Mouse (Mus musculus) kidney, adult 8-10 months (tissue): ENCODE data around the gene Cpn2.

Experiments used
- DNase-seq, 2 experiments: peaks; one replicate each; pipeline ENCODE4 v3.0.0; 2022

Cpn2 gene

DNA sequence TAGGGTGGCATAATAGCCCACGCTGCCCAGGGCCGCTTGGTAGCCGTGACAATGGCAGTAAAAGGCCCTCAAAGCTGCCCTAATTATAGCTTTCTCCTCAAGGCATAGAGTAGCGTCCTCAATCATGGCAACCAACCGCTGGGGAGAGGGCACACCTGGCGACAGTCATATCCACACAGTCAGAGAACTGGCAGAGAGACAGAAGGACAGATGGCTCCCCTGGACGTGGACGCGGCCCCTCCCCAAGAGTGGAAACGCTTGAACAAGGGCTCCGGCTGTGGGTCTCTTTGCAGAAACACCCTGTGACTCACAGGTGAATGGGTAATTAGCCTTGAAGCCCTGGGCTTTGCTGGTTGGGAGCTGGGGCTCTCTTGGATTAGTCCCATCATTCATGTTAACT, 11.1 kb upstream of the Cpn2 start:
- DNase-seq, result no peak

DNA sequence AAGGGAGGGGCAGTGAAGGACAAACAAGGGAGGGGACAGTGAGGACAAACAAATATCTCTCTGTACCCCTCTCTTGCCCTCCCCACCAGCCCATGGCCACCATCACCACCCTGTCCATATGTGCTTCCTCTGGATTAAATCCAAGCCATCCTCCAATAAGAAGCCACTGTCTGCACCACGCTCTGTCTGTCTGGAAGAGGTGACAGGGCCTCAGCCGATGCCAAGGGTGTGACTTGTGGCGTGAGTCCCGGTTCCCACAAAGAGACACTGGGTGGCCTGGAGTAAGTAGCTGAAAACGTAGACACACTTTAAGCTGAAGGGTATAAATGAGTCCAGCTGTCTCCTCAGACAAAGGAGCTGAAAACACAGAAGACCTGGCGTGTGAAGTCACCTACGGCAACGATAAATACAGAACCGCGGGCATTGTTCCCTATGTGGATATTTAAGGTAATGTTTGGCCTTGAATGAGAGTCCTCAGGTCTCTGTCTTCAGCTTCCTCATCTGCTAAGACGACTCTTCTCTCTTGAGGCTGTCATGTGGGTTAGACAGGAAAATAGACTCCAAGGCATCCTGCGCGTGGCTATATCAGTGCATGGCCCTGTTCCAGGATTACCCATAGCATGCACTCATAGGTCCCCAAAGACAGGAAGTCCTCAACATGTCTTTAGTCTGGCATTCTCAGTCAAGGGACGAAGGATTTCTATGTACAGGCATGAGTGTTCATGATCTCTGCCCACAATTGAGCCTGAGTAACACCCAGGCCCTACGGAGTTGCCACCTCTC, 8.4 kb upstream of the Cpn2 start:
- DNase-seq, result no peak

DNA sequence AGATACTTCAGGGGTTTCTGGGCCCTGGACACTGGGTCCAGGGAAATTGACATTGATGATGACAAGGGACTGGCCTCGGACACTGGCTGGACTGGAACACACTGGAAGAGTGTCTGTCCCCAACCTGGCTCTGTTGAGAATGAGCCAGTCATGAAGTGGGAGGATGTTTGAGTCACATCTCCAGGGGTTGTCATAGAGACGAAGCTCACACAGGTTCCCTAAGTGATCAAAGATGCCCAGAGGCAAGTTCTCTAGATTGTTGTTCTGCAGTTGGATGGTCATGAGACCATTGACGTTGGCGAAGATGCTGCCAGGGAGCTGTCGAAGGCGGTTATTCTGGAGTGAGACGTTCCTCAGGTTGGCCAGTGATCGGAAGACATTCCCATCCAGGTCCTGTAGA, 5.8 kb upstream of the Cpn2 start:
- no peak for DNase-seq

DNA sequence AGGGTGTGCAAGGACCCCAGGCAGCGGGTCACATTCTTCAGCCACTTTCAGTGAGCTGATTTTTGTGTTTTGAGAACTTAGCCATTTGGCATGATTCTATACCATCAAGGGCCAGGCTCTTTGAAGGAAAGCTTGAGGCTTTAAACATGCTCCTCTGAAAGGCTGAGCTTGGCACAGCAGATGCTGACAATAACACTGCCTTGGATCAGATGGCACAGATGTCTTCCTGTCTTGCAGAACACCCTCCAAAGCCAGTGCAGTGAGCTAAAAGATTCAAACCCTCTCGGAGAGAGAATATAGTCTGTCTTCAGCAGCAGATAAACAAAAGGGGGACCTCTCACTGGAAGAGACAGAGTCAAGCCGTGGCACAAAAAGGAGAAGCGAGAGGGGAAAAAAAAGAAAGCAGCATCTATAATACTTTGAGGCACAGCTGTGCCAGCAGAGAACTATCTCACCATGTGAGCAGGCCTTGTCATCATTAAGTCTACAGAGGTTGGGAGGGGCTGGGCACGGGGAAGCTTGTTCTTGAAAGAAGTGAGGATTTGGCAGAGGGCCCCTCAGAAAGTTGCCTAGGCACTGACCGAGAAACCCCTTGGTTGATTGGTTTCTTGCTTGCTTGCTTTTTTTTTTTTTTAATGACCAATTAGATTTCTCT, 4.8 kb upstream of the Cpn2 start:
- DNase-seq, result no peak

DNA sequence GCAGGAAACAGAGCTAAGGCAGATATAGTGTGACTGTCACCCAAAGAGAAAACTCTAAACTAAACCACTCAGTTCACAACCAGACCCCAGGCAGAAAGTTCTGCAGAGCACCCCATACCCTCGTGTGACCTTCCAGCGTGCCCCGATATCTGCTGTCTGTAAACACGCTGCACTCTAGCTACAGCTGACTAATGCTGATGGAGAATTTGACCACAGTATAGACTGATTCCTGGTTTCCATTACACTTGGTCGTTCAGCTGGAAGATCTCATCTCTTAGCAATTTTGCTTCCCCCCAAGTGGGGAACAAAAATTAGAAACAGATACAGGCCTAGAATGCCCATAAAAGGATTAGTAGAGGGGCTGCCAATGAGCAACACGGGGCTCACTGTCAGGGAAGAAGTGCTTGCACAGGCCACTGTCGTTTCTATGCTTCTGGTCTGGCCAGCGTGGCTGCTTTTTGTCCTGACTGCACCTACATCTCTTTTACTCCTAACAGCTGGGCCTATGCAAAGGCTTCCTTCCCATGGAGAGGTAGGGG, 4.0 kb upstream of the Cpn2 start:
- no peak for DNase-seq

DNA sequence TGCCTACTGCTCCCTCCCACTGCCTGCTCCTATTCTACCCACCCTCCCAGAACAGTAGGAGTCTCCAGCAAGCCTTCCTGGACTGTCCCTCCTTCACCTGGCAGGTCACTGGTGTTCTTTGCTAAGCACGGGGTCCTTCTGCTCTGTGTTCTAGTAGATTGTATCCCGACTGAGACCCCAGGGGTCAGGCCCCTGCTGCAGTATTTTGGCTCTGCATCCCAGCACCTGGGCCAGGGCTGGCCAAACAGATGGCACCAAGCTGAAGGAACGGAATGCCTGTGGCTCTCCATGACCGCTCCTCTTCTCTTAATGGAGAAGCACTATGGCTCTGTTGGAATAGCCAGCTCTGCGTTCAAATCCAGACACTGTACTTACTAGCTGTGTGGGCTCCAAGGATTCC, 738 bp downstream of the Cpn2 start:
- no peak for DNase-seq

DNA sequence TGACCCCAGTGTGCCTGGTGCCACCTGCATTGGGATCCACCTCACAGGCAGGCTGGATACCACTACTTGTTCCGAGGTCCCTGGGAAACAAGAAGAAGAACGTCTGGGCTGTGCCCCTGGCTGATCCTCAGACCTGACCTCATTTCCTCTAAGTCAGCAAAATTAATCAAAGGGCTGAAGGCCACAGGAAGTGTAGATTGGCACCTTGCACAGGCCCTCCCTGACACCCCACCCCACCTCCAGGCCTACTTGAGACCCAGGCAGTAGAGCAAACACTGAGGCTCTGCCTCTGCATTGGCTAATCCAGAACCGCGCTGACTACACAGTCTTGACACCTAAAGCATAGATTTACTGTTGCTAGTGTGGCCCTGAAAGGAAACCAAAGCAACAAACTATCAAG, 1.7 kb downstream of the Cpn2 start:
- DNase-seq, result no peak

DNA sequence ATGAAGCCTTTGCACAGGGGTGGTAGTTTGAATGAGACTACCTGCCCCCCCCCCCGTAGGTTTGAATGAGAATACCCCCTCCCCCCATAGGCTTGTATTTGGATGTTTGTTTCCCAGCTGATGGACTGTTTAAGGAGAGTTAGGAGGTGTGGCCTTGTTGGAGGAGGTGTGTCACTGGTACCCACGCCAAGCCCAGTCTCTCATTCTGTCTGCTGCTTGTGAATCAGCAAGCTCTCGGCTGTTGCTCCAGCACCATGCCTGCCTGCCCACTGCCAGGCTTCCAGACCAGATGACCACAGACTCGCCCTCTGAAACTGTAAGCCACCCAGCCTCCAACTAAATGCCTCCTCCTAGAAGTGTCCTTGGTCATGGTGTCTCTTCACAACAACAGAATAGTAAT, 4.1 kb downstream of the Cpn2 start:
- DNase-seq, result no peak

DNA sequence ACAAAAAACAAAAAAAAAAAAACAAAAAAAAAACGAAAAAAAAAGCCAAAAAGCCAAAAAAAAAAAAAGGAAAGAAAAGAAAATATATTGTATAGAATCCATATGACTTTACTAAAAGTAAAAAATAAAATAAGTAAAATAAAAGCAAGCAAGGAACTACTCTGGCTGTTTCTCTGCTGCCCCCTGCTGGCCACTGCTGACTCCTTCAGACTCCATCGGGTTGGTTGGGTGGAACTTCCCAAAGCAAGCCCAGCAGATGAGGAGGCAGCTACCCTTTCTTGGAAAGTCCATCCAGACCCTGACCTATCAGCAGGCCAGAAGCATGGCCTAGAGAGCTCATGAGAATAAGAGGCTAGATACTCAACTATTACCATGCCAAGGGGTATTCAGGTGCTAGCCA, 4.6 kb downstream of the Cpn2 start:
- peak; percentile 30 to 75 for DNase-seq

DNA sequence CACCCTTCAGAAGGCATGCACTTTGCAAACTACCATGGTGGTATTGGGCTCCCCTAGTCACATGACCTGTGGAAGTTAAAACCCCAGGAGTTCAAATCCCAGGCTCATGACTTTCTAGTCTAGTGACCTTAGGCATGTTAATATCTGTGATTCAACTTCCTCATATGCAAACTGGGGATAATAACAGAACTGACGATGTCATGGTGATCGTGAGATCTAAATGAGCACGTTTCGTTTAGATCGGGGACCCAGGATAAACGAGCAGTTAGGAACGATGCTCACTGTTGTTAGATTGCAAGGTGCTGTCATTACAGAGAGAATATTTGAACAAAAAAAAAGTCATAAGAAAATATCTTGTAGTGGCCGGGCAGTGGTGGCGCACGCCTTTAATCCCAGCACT, 5.1 kb downstream of the Cpn2 start:
- no peak for DNase-seq

DNA sequence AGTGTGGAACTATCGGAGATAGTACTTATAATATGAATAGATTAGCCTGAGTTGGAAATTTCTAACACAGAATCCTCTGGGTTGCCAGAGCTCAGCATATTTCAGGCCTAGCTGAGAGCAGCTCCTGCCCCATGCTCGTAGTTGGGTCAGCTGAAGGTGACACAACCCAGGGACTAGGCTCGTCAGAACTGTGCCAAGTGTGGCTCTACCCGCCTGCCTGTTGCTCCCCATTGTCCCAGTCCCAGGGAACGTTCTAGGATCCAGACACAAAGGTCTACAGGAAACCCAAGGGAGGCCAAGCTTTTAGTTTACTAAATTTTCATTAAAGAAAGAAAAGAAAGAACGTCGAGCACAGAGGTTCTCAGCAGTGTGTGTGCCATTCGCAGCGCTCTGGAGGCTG, 6.0 kb downstream of the Cpn2 start:
- no peak for DNase-seq

DNA sequence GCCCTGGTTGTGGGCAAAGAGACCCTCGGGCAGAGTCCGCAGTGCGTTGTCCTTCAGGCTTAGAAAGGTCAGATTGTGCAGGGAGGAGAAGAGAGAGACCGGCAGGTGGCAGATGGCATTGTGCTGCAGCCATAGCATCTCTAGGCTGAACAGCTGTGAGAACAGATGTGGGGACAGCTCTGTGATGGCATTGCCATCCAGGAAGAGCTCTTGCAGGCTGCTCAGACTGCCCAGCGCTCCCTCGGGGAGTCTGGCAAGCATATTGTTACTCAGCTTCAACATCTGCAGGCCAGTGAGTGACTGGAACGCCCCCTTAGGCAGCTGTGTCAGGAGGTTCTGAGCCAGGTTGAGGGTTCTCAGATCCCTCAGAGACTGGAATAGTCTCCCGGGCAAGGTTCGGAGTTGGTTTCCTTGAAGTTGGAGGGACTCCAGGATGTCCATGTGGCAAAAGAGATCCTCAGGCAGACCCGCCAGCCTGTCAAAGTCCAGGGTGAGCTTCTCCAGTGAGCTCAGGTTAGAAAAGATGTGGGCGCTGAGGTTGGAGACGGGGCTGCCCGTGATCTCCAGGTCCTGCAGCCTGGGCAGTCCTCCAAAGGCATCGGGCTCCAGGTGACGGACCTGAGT, 7.2 kb downstream of the Cpn2 start:
- DNase-seq, result peak; percentile 69 to 71

DNA sequence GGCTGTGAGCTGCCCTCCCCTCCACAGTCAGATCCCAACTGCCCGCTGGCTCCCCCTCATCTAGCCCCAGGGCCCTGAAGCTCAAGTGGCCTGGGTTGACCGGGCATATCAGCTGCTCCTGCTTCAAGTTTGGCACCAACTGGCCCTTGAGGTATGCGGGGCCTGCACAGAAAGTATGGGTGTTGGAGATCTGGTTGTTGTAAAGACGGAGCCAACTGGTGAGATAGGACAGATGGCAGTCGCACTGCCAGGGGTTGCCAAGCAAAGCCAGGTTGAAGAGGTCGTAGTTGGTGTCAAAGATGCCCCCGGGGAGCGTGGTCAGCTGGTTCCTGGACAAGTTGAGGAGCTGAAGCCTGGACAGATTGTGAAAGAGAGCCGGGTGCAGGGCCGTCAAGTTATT, 7.9 kb downstream of the Cpn2 start:
- no peak for DNase-seq

DNA sequence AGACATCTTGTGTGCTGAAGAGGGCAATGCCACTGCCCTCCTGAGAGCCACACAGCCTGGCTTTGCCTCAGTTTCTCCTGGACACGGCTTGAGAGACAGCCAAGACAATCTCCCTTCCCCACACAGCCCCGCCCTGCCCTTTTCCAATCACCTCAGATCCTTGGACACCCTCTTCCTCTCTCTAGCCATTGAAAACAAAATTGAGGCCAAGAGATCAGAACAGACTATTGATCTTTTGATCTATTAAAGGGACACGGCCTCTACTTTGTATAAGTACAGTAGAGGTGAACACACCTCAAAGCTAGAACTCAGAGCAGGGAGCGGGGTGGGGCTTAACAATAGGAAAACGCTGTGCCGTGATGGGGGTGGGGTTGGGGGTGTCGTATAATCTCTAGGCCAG, 8.9 kb downstream of the Cpn2 start:
- DNase-seq, result no peak

DNA sequence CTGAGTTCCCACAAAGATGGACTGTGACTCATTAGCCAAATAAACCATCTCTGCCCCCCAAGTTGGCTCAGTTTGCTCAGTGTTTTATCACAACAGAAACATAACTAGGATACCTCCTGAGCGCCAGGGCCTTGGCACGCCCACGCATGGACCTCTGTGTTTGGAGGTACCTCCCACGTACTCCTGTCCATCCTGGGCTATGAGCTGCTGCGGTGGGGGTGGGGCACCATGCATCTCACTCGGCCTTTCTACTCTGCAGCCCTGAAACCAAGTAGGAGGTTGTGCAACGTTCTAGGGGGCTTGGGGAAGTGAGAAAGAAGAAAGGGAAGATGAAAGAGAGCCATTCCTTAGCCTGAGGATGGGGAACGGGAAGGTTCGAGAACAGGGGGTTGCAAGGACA, 9.6 kb downstream of the Cpn2 start:
- DNase-seq, result no peak

DNA sequence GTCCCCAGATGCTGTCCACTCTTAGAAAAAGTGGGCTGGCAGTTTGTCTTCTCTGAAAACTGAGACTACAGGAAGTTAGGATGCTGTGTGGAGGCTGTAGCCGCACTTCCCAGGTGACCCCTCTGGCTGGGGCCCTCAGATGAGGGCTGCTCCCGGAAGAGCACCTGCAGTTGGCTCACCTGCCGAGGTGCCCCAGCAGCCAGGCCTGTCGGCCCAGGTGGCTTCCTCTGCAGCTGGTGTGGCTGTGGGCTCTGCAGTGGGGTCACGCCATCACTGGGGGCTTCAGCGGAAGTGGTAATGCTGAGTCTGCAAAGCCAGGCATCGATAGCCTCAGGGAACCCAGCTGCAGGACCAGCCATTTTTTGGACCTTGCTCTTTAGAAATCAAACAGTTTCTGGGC, 12.2 kb downstream of the Cpn2 start:
- DNase-seq, result no peak

DNA sequence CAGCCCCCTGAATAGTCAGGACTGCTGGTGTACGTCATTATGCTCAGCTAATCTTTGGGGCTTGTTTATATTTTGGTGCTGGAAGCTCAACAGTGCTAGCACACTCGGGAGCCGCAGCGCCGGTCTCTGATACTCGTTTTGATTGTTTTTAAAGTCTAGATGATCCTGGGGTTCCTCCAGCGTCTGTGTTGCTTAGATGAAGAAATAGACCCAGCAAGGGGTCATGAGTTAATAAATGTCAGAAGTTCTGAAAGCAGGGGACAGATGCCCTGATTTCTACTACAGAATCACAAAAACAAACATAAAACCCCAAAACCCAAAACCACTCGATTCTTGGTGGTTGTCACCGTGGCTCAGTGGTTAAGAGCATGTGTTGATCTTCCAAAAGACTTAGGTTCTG, 13.4 kb downstream of the Cpn2 start:
- DNase-seq, result no peak

DNA sequence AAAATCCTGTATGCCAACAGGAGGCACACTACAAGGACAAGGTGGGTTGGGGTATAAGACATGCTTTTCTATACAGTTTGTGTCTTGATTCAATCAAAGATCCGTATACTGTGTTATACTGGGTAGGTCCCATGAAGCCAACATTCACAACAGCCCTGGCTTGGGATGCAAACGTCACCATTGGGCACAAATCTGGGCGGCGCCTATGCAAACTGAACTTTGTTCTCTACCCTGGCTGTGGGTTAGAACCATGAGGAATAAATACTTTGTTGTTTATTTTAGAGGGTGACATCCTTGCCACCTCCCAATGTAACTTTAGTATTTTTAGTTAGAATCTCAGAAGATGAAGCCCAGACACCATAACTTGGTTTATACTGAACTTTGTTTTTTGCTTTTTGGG, 13.9 kb downstream of the Cpn2 start:
- DNase-seq, result peak in 1 of 2 experiments; percentile 26

DNA sequence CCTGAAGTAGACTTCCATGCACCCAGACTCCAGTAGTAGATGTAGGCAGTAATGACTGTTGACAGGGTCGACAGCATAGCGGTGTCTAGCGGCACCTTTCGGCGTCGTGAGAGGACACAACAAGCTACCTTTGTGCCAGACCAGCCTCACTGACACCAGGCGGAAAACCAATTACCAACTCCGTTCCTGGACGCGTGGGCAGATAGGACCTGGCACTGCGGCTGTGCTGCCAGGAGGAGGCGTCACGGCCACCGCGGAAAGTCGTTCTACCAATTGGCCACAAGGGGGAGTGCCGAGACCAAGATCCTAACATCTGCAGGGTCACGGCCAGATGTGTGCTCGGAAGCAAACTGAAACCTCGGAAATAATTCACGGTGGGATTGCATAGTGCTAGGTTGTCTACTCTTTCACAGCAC, 15.3 kb downstream of the Cpn2 start:
- peak; percentile 67 to 84 for DNase-seq

DNA sequence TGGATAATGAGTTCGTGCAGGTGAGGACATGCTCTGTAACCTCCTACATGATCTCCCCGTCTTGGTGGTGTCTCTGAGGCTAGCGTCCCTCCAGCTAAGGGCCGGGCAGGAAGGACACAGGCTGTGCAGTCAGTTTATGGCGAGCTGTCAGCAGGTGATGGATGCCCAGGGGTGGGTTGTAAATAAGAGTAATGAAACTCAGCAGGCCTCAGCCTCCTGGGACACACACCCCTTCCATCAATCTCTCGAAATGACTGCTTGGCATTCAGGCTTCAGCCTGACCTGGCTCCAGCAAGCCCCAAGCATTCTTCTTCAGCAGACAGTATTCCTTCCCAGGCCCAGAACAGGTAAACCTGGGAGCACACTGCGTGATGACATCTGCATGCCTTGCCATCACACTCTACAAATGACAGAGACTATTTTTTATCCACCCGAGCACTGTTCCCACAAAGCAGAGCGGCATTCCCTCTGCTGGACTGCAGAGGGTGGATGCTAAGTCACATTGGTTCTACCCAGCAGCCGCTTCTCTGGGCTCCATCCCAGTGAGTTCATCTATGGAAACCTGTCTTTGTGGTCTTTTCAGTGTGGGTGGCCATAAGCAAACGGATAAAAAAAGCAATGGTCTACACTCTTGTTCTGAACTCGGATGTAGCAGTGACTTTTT, 23.1 kb downstream of the Cpn2 start:
- no peak for DNase-seq

DNA sequence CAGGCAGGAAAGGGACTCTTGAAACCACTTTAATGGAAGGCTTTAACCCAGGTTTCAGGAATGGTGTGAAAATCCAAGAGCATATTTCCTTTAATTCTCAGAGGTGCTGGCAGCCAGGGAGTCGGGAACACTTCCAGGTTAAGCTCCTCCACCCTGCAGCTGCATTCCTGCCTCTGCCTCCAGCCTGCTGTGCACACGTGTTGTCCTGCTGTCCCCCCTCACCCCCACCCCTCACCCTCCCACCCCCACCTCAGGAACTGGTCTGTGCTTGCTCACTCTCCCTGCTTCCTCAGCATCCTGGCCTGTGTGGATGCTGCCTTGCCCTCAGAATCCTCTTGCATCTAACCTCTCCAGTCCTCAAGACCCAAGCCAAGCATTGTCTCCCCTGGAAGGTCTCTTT, 25.7 kb downstream of the Cpn2 start:
- DNase-seq, result no peak

DNA sequence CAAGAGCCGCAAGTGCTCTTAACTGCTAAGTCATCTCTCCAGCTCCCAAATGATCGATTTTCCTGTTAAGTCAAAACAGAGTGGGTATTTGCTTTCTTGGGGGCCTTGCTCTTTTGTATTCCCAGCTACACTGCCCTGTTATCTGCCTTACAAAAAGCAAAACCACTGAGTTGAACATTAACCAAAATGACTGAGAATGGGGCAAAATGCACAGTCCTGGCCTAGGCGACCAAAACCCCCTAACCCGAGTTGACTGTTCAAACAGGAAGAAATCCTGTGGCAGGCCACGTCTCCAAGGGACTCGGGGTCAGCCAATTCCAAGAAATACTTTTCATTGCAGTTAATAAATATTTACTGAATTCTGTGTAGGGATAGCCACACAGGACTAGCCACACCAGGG, 28.5 kb downstream of the Cpn2 start:
- DNase-seq, result peak; percentile 50 to 57

DNA sequence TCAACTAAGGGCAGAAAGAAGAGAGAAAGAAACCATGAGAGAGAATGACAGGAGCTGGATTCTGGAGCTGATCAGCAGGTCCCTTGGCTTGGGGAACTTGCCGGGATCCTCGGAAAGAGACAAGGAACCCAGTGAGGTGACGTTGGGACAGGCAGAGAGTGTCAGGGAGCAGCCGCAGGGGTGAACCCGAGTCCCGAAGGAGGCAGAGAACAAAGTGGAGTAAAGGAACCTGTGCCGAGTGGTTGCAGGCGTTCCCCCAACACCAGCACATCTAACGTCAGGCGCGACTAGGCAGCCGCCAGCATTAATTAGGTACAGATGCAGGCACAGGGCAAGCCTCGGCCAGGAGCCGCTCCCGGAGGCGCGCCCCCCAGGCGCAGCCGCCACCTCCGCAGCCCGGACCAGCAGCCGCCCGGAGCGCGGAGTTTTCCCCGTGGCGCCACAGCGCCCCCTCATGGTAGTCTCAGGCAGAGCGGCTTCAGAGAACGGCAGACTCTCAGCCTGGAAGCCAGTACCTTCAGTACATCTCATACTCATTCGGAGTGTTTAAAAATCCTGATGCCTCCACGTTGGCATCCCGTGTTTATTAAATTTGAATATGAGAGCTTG, 31.1 kb downstream of the Cpn2 start:
- DNase-seq, result peak; percentile 65 to 83
